Comparison of ENCODE assay signal across 12 mouse cellular contexts in genomic region chr12:31989726-31990125, GRCm38 (mm10).
"Had no signal": no experiment of that assay in that cellular context is flagged by ENCODE, and none has a peak within 500 bp of the region (broad histone marks: within the 10 kb centered on the region; RNA-seq: fewer than 3 reads in every experiment).

No protein-coding gene starts in this region.

- H3K27me3 ChIP-seq: limb, embryonic 12.5 days; lung, embryonic 15.5 days; midbrain, embryonic 15.5 days; neural tube, embryonic 12.5 days had no signal

- H3K4me2 ChIP-seq: limb, embryonic 12.5 days; lung, embryonic 15.5 days; midbrain, embryonic 11.5 days; midbrain, embryonic 15.5 days; neural tube, embryonic 12.5 days had no signal

- H3K9me3 ChIP-seq: limb, embryonic 12.5 days; lung, embryonic 15.5 days; midbrain, embryonic 15.5 days; neural tube, embryonic 12.5 days had no signal

- DNase-seq: kidney, adult 18-20 months; kidney, postnatal 10 days; kidney, postnatal 4 days; lung, postnatal 14 days; thymus, postnatal 14 days had no signal

- H3K27ac ChIP-seq: layer of hippocampus, adult 2 months; limb, embryonic 12.5 days; lung, embryonic 15.5 days; midbrain, embryonic 15.5 days; neural tube, embryonic 12.5 days; stomach, postnatal 0 days had no signal

- H3K4me3 ChIP-seq: layer of hippocampus, adult 2 months; limb, embryonic 12.5 days; lung, embryonic 15.5 days; midbrain, embryonic 15.5 days; neural tube, embryonic 12.5 days had no signal

- H3K9ac ChIP-seq: limb, embryonic 12.5 days; lung, embryonic 15.5 days; midbrain, embryonic 15.5 days; neural tube, embryonic 12.5 days had no signal

- H3K4me1 ChIP-seq: lung, embryonic 15.5 days; neural tube, embryonic 12.5 days had no signal

- ATAC-seq: midbrain, embryonic 15.5 days had no signal

- H3K36me3 ChIP-seq: limb, embryonic 12.5 days; lung, embryonic 15.5 days; midbrain, embryonic 15.5 days; neural tube, embryonic 12.5 days had no signal
